Mouse (Mus musculus): ENCODE results near the gene Bace1.

DNA sequence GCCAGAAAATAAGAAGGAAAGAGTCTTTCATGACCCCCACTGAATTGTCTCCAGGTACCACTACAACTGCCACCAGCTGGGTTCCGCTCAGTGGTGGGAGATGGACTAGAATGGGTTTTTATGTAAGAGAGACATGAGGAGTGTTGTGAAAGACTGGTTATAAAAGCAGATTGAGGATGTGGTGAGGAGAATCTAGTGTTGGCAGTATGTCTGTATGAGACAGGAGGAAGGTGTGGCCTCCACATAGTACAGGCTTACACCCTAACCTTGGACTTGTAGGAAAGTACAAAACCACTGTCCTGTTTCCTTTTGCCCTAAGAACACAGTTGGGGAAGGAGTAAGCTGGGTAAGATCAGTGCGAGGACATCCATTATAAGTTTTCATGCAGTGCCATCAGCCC, 15.3 kb downstream of the Bace1 start:
- TF ChIP-seq CTCF (IDR thresholded peaks at IDR 0.05; ENCODE audit: borderline replicate concordance, insufficient read depth, low read length) = no peak
- no peak for TF ChIP-seq POLR2A (IDR thresholded peaks at IDR 0.05; ENCODE audit: low read depth, low read length)
